Mouse (Mus musculus) urinary bladder, postnatal 10 days (tissue): ENCODE data around the gene Smim1.
A peak's percentile ranks its signal among the peaks of the same experiment; 100 is the strongest.

Experiments used
- DNase-seq: peaks from one replicate; pipeline ENCODE4 v3.0.0; 2022; ENCODE audit warnings: low spot score

The Smim1 gene

DNA sequence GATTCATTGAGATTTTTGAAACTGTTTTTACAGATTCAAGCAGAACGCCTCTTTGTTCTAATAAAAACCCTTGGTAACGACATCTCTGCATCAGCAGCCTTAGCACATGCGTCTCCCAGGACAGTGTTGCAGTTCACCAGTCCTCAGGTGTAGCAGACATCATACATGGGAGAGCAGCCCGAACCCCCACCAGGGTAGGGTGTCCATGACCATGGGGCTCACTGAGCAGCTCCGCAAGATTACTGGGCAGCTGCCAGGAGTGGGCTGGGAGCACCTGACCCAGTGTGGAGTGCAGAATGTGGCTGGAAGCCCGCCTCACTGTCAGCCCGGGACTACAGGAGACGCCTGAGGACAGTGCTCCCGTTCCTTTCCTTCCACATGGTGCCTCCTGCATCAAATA, 4.6 kb downstream of the Smim1 start:
- DNase-seq = no peak

- no peak for DNase-seq
Measured at GRCm38 (mm10) chr4:154019571-154019970, 6.5 kb downstream of the Smim1 start.

DNA sequence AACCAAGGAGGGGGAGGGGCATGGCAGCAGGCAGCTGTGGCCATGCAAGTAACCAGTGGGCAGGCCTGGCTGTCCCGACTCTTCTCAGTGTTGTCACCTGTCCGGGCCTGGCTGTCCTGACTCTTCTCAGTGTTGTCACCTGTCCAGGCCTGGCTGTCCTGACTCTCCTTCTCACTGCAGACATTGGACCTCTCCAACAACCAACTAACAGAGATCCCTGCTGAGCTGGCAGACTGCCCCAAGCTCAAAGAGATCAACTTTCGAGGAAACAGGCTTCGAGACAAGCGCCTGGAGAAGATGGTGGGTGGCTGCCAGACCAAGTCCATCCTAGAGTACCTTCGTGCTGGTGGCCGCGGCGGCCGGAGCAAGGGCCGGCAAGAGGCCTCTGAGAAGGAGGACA, 10.6 kb downstream of the Smim1 start:
- no peak for DNase-seq

- DNase-seq = no peak
Measured at GRCm38 (mm10) chr4:154012132-154012882, 13.7 kb downstream of the Smim1 start.

GRCm38 (mm10) chr4:154011646-154012089, 14.4 kb downstream of the Smim1 start, which contains the start of gene Lrrc47:
Gene Lrrc47, plus strand, starts transcription at chr4:154011731.
- peak; percentile 41 for DNase-seq

GRCm38 (mm10) chr4:154010907-154011645, 15.0 kb downstream of the Smim1 start:
- no peak for DNase-seq

DNA sequence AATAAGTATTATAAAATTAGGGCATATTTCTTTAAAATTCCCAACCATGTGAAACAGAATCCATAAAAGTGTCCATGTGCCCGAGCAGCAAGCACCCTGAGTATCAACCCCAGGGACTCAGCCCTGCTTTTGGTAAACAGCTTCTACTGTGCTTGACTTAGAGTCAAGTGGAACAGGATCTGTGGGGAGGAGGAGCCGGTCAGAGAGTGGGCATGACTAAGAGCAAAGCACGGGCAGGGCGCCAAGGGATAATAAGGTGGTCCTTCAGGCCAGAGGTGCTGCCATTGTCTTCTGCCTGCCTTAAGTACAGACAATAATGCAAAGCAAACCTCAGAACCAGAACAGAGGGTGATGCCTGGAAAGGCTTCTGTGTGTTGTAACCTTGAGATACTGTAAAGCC, 18.3 kb downstream of the Smim1 start:
- no peak for DNase-seq

DNA sequence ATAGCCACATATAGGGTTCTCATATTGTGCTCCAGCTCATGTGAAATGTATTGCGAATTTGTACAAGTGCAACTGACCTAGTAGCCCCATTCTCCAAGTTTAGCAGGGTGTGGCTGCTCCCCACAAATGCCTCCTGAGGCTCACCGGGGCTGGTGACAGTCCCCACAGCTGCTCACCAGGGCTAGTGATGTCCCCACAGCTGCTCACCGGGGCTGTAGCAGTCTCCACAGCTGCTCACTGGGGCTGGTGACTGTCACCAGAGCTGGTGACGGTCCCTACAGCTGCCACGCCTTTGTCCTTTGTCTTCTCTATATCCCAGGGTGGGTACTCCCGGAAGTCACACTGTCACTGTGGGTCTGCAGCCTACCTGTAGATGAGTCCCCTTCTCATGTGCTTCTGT, 19.8 kb downstream of the Smim1 start:
- no peak for DNase-seq

DNA sequence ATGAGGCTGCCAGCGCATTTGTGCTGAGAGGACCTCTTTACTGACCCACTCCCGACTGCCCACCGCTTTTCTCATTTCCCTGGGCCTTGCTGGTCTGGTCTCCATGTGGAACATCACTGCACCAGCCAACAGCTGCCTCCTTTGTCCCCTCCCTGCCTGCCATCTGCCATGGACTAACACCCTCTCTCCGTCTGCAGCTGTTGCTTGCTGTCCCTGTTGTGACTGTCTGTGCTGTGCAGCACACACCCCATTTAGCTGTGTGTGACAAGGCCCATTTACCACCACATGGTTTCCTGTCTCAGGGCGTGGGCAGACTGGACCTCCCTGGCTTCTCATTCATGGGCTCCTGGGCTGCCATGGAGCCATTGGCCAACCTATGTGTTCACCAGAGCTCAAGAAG, 20.5 kb downstream of the Smim1 start:
- DNase-seq = no peak

- DNase-seq = no peak
Measured at GRCm38 (mm10) chr4:153993505-153993904, 32.5 kb downstream of the Smim1 start.

DNA sequence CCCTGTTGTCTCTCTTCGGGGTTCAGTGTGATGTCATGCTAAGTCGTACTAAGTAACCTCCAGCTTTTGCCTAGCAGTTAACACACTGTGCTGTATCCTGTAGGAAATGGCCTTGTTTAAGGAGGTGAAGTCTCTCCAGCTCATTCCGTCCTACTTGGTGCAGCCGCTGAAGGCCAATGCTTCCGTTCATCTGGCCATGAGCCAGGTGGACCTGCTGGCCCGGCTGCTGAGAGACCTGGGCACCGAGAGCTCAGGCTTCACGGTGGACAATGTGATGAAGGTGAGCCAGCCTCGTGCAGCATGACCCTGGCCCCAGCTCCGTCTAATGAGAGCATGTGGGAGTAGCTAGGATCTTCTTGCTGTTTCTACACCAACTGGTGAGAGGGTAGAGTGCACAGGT, 33.3 kb downstream of the Smim1 start:
- DNase-seq = no peak

- DNase-seq = no peak
Measured at GRCm38 (mm10) chr4:153980470-153980869, 45.6 kb downstream of the Smim1 start.

DNA sequence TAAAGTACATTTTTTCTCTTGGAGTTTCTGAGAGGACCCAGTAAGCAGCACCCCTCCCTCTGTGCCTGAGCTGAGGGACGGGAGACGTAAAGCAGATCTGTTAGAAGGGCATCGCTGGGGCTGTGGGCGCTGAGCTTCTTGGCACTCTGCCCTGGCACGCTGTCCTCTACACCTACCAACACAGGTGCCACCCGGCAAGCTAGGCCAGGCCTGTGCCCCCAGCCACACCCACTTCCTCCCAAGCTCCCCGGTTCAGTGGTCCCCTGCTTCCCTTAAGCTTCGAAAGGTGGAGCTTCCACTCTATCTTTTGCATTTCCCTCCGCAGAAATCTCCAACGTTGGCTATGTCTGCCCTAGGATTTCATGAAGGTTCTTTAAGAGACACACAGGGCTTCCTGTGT, 46.8 kb downstream of the Smim1 start:
- DNase-seq = no peak

GRCm38 (mm10) chr4:153975768-153976167, 50.3 kb downstream of the Smim1 start:
- no peak for DNase-seq

- DNase-seq = no peak
Measured at GRCm38 (mm10) chr4:153975292-153975662, 50.8 kb downstream of the Smim1 start.

DNA sequence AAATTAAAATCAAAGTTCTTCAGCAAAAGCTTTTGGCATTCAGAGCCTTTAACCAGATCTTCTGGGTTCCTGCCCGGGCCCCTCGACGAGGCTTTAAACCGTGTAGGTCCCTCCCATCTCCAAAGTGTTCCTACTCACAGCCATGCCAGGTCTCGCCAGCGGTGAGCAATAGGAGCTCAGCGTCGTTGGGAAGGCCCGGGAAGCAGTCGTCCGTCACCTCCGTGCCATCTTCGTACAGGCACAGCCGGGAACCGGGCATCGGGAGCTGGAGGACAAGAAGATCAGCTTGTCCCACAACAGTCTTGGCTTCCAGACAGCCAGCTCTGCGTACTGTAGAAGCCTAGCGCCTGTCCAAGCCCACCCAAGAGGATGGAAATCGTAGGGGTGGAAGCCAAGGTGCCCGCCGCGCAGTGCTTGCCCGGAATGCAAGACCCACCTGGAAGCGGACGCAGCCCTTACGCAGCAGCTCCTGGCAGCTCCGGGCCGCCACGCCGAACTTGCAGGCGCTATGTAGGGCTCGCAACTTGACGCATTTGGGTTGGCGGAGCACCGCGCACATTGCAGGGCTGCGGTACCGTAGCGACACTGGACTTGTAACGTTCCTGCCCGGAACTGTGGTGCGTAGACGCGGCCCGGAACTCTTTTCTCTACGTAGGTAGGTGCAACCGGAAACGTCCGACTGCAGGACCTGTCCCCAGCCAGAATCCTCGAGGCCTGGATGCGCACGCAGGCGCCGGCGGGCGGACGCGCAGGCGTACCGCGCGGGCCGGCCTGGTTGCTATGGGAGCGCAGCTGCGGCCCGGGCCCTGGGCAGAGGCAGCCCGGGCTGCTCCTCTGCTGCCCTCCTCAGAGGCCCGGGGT, 51.4 kb downstream of the Smim1 start, which contains the start of the genes Dffb and Cep104:
Gene Dffb (minus strand): TSS at position 696 of the 861 bp plus-strand sequence.
Gene Cep104 (plus strand): TSS at position 764 of the 861 bp plus-strand sequence.
- peak; percentile 80 for DNase-seq
